Mouse (Mus musculus) lung, adult 18-20 months (tissue): ENCODE measurements around the gene Hoxb1.

Experiments used
- DNase-seq, 2 experiments: peaks; one replicate each; pipeline ENCODE4 v3.0.0; 2022; ENCODE audit warnings: mixed read lengths in 2 of 2

Gene Hoxb1

DNA sequence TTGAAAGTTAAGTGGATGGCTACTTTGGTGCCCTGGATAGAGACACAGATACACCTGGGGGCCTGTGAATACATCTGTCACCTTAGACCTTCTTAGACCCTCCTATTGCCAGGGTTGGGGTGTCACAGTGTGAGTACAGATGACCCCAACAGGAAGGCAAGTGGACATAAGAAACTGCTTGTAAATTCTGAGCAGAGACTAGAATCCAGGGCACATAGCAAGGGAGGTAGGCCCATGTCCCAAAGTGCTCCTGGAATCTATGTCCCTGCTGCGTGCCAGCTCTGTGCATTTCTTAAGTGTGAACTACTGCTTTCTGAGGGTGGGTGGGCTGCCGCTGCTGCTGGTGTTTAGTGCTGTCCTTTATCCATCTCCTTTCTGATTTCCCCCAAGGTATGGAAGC, 14.8 kb upstream of the Hoxb1 start:
- no peak for DNase-seq

DNA sequence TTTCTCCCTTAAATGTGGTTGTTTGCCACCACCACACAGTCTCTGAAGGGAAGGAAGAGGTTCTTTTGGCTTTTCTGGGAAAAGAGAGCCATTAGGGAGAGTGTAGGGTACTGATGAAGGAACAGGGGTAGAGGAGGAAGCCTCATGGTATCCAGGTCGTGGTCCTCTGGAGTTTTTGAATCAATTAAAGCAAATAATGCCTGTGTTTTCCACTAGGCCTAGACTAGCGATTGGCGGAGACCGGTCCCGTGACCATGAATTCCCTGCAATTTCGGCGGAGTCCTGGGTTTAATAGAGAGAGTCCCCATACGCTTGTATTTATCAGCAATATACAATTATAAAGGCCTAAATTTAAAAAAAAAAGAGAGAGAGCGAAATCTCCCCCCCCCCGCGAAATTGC, 14.2 kb upstream of the Hoxb1 start:
- no peak for DNase-seq

DNA sequence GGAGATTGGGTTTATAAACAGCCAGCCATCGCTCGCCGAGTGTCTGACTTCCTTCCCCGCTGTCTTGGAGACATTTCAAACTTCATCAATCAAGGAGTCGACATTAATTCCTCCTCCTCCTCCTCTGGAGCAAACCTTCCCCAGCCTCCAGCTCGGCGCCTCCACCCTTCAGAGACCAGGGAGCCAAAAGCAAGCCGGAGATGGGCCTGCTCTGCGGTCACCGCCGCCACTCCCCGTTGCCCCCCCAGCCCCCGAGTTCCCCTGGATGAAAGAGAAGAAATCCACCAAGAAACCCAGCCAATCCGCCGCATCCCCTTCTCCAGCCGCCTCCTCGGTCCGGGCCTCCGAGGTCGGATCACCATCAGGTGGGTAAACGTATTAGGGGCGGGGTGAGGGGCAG, 13.7 kb upstream of the Hoxb1 start:
- DNase-seq, result peak in 1 of 2 experiments; percentile 65

DNA sequence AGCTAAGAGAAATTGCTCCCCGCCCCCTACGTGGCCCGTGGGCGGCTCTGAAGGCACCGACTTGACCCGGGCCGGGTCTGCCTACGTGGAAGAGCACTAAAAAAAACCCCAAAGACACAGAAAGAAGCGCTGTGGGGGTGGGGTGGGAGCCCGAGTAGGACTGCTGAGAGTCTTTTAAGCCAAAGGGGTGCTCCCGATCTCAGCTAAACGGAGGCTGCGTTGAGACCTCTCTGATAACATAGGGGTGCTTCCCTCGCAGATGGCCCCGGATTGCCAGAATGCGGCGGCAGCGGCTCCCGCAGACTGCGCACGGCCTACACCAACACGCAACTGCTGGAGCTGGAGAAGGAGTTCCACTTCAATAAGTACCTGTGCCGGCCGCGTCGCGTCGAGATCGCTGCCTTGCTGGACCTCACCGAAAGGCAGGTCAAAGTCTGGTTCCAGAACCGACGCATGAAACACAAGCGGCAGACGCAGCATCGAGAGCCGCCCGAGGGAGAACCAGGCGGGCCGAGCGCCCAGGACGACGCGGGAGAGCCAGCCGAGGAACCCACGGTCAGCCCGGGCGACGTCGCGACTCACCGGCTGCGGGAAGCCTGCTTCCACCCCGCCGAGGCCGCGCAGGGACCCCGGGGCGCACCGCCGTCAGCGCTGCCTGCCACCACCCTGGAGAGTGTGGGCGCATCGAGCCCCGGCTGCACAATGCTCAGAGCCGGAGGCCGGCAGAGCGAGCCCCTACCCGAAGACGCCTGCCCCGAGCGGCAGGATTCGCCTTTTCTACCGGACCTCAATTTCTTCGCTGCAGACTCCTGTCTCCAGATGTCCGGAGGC, 12.6 kb upstream of the Hoxb1 start:
- DNase-seq, result no peak

DNA sequence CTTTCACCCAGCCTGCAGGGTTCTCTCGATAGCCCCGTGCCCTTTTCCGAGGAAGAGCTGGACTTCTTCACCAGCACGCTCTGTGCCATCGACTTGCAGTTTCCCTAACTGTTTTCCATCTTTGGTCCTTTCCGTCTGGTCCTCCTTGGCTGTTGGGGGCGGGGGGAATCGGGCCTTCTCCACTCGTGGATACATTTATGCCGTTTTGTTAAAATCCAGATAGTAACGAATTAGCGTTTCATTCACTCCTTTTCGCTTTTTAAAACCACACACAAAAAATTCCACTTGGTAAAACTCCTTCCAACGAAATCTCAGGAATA, 12.1 kb upstream of the Hoxb1 start:
- no peak for DNase-seq

DNA sequence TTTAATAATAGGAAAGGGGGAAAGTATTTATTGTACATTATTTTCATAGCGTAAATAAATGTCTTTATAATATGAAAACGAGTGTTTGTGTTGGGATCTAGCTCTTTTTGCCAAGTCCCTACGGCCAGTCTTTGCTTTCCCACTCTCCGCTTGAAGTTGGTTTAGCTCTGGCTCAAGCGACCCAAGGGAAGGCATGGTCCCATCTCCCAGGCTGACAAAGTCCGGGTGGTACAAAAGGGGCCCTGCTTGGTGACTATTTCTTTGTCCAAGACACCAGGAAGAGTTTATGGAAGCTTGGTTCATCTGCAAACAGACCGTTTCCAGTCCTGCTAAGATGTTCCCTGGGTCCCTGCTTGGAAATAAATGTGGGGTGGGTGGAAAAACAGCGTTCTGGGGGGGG, 11.6 kb upstream of the Hoxb1 start:
- DNase-seq, result no peak

- DNase-seq, result no peak
Measured at GRCm38 (mm10) chr11:96354376-96354775, 11.2 kb upstream of the Hoxb1 start.

DNA sequence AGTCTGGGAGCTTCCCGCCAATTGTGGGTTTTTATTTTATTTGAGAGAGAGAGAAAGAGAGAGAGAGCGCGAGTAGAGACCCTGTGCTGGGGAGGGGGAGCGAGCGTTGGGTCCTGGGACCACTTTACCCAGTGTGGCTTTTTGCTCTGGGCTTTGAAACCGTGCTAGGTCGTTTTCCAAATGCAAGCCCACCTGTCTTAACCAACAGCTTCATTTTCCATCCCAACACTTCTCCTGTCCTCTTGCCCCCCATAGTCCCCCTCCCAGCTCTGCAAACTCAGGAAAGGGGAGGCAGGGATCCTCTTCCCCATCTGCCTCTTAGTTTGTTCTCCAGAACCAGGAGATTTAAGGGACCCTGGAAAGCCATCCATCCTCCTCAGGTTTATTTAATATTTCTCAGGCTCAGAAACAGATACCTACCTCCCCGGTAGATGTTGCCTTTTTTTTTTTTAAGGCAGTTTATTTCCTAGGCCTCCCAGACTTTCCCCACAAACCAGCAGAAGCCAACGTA, 10.7 kb upstream of the Hoxb1 start:
- no peak for DNase-seq

DNA sequence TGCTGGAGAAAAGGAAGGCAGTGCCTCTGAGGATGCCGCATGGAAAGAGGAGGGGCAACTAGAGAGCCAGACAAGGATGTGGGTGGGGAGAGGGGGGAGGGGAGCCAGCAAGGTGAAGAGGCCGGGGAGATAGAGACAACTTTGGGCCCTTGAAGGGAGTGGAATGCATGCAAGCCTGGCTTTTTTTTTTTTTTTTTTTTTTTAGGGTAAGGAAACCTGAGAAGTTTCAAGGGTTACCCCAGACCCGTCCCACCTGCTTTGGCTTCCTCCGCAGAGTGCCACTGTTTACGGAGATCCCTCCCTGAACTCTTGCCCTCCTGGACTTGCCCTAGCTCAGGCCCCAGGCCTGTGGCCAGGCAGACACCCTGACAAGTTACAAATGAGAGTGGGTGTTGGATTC, 1.7 kb upstream of the Hoxb1 start:
- no peak for DNase-seq

- DNase-seq, result peak in 1 of 2 experiments; percentile 32
Measured at GRCm38 (mm10) chr11:96366092-96367041, 815 bp downstream of the Hoxb1 start.

- DNase-seq, result no peak
Measured at GRCm38 (mm10) chr11:96367141-96367540, 1.6 kb downstream of the Hoxb1 start.

DNA sequence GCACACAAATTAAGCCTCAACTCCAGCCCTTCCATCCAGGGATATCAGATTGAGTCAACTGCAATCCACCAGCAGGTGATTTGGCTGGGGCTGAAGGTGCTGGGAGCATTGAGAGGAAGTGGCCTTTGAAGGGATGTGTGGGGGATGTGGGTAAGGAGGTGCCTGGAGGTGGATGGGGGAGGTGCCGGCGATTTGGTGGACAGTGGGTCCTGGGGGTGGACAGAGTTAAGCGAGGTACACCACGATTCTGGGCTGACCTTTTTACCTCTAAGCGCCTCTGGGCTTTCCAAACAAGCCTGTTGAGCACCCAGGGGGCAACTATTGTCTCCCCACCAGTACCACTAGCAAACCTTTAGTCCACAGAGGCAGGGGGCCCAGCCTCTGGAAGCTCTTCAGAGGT, 3.1 kb downstream of the Hoxb1 start:
- DNase-seq, result no peak

GRCm38 (mm10) chr11:96369140-96369539, 3.6 kb downstream of the Hoxb1 start:
- no peak for DNase-seq

DNA sequence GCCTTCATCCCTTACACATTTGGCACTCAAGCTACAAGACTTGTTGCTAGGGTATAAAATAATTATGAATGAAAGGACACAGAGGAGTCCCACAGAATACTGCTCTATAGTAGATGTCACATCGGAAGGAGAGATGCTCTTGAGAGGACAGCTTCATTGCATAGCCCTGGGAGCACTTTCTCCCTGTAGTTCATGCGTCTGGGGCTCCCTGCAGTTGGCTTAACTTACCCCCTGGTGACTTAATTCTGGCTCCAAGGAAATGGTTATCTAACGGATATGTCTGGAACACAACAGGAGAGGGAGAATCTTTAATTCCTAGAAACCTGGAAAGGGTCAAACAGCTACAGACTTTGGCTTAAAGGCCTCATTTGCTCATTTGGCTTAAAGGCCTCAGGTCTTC, 6.2 kb downstream of the Hoxb1 start:
- DNase-seq, result no peak

- DNase-seq, result no peak
Measured at GRCm38 (mm10) chr11:96372519-96372918, 7.0 kb downstream of the Hoxb1 start.

- no peak for DNase-seq
Measured at GRCm38 (mm10) chr11:96374810-96375209, 9.3 kb downstream of the Hoxb1 start.

DNA sequence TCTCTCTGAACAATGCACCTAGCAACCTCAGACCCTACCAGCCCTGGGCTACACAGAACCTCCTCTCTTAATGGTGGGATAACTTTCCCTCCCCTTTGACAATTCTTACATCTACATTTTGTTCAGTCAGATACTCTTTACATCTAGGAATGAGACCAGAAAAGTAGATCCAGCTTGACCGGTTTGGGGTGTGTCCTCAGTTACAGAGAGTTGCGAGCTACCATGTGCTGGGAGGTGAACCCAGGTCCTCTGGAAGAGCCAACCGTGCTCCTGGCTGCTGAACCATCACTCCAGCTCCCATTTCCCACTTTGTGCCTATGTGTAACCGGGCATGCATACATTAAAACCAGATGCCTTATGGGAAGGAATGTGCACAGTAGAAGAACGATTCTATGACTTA, 17.8 kb downstream of the Hoxb1 start:
- DNase-seq, result no peak

DNA sequence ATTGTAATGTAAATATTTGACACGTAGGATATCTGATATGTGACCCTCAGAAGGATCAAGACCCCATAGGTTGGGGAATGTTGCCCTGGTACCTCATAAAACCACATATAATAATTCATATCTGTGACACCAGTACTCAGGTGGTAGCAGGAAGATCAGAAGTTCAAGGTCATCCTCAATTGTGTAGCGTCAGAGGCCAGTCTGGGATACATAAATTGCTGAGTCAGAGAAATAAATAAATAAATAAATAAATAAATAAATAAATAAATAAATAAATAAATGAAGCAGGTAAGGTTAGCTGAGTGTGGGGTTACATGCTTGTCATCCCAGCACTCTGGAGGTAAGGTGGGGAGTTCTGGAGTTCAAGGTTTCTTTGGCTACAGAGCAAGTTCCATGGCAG, 22.1 kb downstream of the Hoxb1 start:
- no peak for DNase-seq

DNA sequence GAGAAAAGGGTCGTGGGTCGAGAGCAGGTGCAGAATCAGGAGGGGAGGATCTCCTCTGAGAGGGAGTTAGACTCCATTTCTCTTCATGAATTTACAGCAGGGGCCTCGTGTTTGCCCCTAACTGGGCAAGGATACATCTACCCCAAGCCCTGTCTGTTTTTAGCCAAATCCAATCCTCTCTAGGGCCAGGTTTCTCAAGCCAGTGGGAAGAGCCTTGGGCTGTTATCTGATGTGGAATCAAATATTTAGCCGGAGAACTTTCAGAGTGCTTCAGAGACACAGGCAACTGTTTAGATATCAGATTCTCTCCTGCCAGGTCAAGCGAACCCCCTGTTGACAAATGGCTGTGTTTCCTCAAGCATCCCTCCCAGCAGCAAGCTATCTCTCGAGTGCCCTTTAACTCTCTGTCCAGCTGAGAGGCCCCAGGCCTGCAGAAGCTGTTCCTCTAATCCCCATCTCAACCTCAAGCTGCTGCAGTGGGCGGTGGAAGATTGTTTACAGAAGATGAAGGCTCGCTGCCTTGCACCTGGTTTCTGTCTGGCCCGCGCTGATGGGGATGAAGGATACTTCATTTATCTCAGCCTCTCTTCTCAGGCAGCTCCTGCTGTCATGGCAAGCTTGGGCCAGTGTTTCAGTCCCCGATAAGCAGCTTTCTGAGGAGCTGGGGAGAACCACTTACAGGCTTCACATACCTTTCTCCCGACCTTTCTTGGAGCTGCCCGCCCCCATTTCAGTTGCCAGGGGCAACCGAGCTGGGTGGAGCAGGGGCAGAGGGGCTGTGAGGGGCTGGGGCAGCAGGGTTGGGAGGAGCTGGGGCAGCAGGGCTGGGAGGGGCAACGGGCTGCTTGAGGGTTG, 31.4 kb downstream of the Hoxb1 start:
- DNase-seq, result peak; percentile 46 to 53

- peak in 1 of 2 experiments; percentile 27 for DNase-seq
Measured at GRCm38 (mm10) chr11:96397806-96398335, 32.3 kb downstream of the Hoxb1 start.

- peak; percentile 48 to 64 for DNase-seq
Measured at GRCm38 (mm10) chr11:96399923-96400322, 34.4 kb downstream of the Hoxb1 start.

GRCm38 (mm10) chr11:96404016-96404604, 38.6 kb downstream of the Hoxb1 start:
- DNase-seq, result no peak
